Mouse (Mus musculus): ENCODE results near the gene Dnajc1.

DNA sequence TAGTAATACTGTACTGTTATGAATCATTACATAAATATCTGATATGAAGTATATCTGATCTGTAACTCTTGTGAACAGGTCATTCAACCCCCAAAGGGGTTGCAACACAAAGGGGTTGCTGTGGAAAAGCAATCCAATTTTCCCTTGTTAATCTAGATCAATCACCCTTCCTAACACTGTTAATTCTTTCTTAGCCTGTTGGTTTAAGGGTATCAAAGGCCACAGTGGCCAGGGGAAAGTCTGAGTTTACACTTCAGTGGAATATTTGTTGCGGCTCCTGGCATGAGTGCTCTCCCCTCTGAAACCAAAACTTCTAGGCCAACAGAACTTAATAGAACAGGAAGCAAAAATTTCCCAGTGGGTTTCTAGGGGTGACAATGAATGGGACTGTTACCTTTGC, 28.2 kb downstream of the Dnajc1 start:
- TF ChIP-seq CHD2 (IDR thresholded peaks at IDR 0.05; ENCODE audit: low read depth, low read length) (no peak), ZNF384 (IDR thresholded peaks at IDR 0.05; ENCODE audit: low read depth, low read length) (no peak), MAFK (IDR thresholded peaks at IDR 0.05; ENCODE audit: insufficient read depth, low read depth, low read length) (no peak), HCFC1 (IDR thresholded peaks at IDR 0.05; ENCODE audit: borderline replicate concordance, insufficient read depth, low read length) (no peak)

All from ES-E14 (cell line).